Mouse (Mus musculus): Measurements from ENCODE around the gene Fntb. TPM values are rescaled to one million over a fixed set of nuclear protein-coding genes. Genes with fewer than 3 reads are reported as not detected.

Fntb gene
- polyA plus RNA-seq, 1 experiment, result 81.7 TPM

- no peak for TF ChIP-seq POLR2A (IDR thresholded peaks at IDR 0.05; ENCODE audit: low read depth, low read length)
- no peak for TF ChIP-seq CTCF (IDR thresholded peaks at IDR 0.05; ENCODE audit: borderline replicate concordance, insufficient read depth, low read length)
- H3K4me3 ChIP-seq (ENCODE audit: insufficient read depth, low read length), result no peak overlapping the region
- H3K27ac ChIP-seq (ENCODE audit: insufficient read depth, low read length), result no peak overlapping the region
- no peaks in the 10 kb centered on the region for H3K4me1 ChIP-seq (ENCODE audit: control insufficient read depth, insufficient read depth, low read length)
Observed at GRCm38 (mm10) chr12:76892910-76893695, 127.7 kb downstream of the Fntb start.

- Histone ChIP-seq H3K27ac (ENCODE audit: insufficient read depth, low read length) (no peak overlapping the region), H3K4me3 (ENCODE audit: insufficient read depth, low read length) (no peak overlapping the region), H3K4me1 (ENCODE audit: control insufficient read depth, insufficient read depth, low read length) (no peaks in the 10 kb centered on the region)
- no peak for TF ChIP-seq CTCF (IDR thresholded peaks at IDR 0.05; ENCODE audit: borderline replicate concordance, insufficient read depth, low read length)
- no peak for TF ChIP-seq POLR2A (IDR thresholded peaks at IDR 0.05; ENCODE audit: low read depth, low read length)
Observed at GRCm38 (mm10) chr12:76894792-76895559, 129.6 kb downstream of the Fntb start.

- Histone ChIP-seq H3K4me1 (ENCODE audit: control insufficient read depth, insufficient read depth, low read length) (no peaks in the 10 kb centered on the region), H3K27ac (ENCODE audit: insufficient read depth, low read length) (no peak overlapping the region), H3K4me3 (ENCODE audit: insufficient read depth, low read length) (no peak overlapping the region)
- TF ChIP-seq POLR2A (IDR thresholded peaks at IDR 0.05; ENCODE audit: low read depth, low read length) (no peak), CTCF (IDR thresholded peaks at IDR 0.05; ENCODE audit: borderline replicate concordance, insufficient read depth, low read length) (no peak)
Observed at GRCm38 (mm10) chr12:76895777-76896176, 130.4 kb downstream of the Fntb start.

- no peak for TF ChIP-seq POLR2A (IDR thresholded peaks at IDR 0.05; ENCODE audit: low read depth, low read length)
- no peak for TF ChIP-seq CTCF (IDR thresholded peaks at IDR 0.05; ENCODE audit: borderline replicate concordance, insufficient read depth, low read length)
- Histone ChIP-seq H3K4me3 (ENCODE audit: insufficient read depth, low read length) (no peak overlapping the region), H3K4me1 (ENCODE audit: control insufficient read depth, insufficient read depth, low read length) (no peaks in the 10 kb centered on the region), H3K27ac (ENCODE audit: insufficient read depth, low read length) (no peak overlapping the region)
Observed at GRCm38 (mm10) chr12:76896566-76896965, 131.2 kb downstream of the Fntb start.

GRCm38 (mm10) chr12:76897006-76897405 lies 131.6 kb downstream of the Fntb start:
- Histone ChIP-seq H3K4me3 (ENCODE audit: insufficient read depth, low read length) (no peak overlapping the region), H3K4me1 (ENCODE audit: control insufficient read depth, insufficient read depth, low read length) (no peaks in the 10 kb centered on the region), H3K27ac (ENCODE audit: insufficient read depth, low read length) (no peak overlapping the region)
- TF ChIP-seq POLR2A (IDR thresholded peaks at IDR 0.05; ENCODE audit: low read depth, low read length), result no peak
- TF ChIP-seq CTCF (IDR thresholded peaks at IDR 0.05; ENCODE audit: borderline replicate concordance, insufficient read depth, low read length), result no peak

GRCm38 (mm10) chr12:76898141-76898540 lies 132.8 kb downstream of the Fntb start:
- TF ChIP-seq CTCF (IDR thresholded peaks at IDR 0.05; ENCODE audit: borderline replicate concordance, insufficient read depth, low read length), result no peak
- no peak for TF ChIP-seq POLR2A (IDR thresholded peaks at IDR 0.05; ENCODE audit: low read depth, low read length)
- H3K27ac ChIP-seq (ENCODE audit: insufficient read depth, low read length), result no peak overlapping the region
- H3K4me1 ChIP-seq (ENCODE audit: control insufficient read depth, insufficient read depth, low read length), result no peaks in the 10 kb centered on the region
- H3K4me3 ChIP-seq (ENCODE audit: insufficient read depth, low read length), result no peak overlapping the region

- TF ChIP-seq POLR2A (IDR thresholded peaks at IDR 0.05; ENCODE audit: low read depth, low read length) (no peak), CTCF (IDR thresholded peaks at IDR 0.05; ENCODE audit: borderline replicate concordance, insufficient read depth, low read length) (no peak)
Observed at GRCm38 (mm10) chr12:76899261-76899975, 134.0 kb downstream of the Fntb start.

GRCm38 (mm10) chr12:76901508-76902294 lies 136.3 kb downstream of the Fntb start:
- no peak overlapping the region for H3K27ac ChIP-seq (ENCODE audit: insufficient read depth, low read length)
- H3K4me3 ChIP-seq (ENCODE audit: insufficient read depth, low read length), result no peak overlapping the region
- H3K4me1 ChIP-seq (ENCODE audit: control insufficient read depth, insufficient read depth, low read length), result no peaks in the 10 kb centered on the region
- TF ChIP-seq POLR2A (IDR thresholded peaks at IDR 0.05; ENCODE audit: low read depth, low read length), result no peak
- no peak for TF ChIP-seq CTCF (IDR thresholded peaks at IDR 0.05; ENCODE audit: borderline replicate concordance, insufficient read depth, low read length)

More at GRCm38 (mm10) chr12:76899261-76899975, 134.0 kb downstream of the Fntb start:
- no peak overlapping the region for H3K27ac ChIP-seq (ENCODE audit: insufficient read depth, low read length)
- H3K4me3 ChIP-seq (ENCODE audit: insufficient read depth, low read length), result no peak overlapping the region
- H3K4me1 ChIP-seq (ENCODE audit: control insufficient read depth, insufficient read depth, low read length), result no peaks in the 10 kb centered on the region

- H3K27ac ChIP-seq (ENCODE audit: insufficient read depth, low read length), result no peak overlapping the region
- no peak for TF ChIP-seq POLR2A (IDR thresholded peaks at IDR 0.05; ENCODE audit: low read depth, low read length)
- no peak for TF ChIP-seq CTCF (IDR thresholded peaks at IDR 0.05; ENCODE audit: borderline replicate concordance, insufficient read depth, low read length)
Observed at GRCm38 (mm10) chr12:76906278-76906677, 140.9 kb downstream of the Fntb start.

More at GRCm38 (mm10) chr12:76906278-76906677, 140.9 kb downstream of the Fntb start:
- no peaks in the 10 kb centered on the region for H3K4me1 ChIP-seq (ENCODE audit: control insufficient read depth, insufficient read depth, low read length)
- H3K4me3 ChIP-seq (ENCODE audit: insufficient read depth, low read length), result no peak overlapping the region

Data from embryonic fibroblast, embryonic 13.5 days (primary cell).